Mouse (Mus musculus): Measurements from ENCODE around the gene Zfp202.

The Zfp202 gene

DNA sequence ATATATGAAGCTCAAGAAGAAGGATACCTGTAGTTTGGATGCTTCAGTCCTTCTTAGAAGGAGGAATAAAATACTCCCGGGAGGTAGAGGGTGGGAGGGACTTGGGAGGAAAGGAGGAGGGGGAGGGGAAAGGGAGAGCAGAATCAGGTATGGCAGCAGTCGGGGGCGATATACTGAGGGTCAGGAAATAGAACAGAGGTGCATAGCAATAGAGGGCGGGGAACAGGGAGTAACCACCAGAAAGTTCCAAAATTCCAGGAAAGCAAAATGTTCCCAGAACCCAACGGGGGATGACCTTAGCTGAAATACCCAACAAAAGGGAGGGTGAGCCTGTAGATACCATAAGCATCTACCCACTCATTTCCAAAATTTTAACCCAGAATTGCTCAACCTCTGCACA lies 48.2 kb downstream of the Zfp202 start:
- DNase-seq (ENCODE audit: low spot score): no peak

DNA sequence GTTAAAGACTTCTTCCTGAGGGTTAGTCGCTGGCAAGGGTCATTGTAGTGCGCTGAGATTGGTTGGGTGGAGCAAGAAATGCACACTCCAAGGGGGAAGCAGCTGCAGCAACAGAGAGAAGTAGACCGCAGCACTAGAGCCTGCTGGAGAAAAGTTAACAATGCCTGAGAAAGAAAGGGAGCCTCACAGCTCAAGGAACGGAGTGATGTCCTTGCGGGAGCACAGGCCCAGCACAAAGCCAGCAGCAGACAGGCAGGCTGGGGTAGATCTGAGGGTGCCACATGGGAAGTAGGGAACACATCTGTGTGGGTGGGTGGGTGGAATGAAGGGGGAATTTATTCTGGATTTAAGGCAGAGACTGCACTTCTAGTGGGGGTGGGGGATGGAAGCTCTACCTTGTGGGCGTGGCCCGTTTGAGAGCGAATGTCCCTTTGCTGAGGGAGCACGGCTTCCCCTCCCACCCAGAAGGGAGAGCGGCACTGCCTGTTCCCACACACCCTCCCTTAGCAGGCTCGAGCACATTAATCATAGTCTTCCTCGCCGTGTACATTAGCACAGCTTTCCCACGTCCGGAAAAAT lies 49.2 kb downstream of the Zfp202 start:
- peak; percentile 38 for DNase-seq (ENCODE audit: low spot score)

DNA sequence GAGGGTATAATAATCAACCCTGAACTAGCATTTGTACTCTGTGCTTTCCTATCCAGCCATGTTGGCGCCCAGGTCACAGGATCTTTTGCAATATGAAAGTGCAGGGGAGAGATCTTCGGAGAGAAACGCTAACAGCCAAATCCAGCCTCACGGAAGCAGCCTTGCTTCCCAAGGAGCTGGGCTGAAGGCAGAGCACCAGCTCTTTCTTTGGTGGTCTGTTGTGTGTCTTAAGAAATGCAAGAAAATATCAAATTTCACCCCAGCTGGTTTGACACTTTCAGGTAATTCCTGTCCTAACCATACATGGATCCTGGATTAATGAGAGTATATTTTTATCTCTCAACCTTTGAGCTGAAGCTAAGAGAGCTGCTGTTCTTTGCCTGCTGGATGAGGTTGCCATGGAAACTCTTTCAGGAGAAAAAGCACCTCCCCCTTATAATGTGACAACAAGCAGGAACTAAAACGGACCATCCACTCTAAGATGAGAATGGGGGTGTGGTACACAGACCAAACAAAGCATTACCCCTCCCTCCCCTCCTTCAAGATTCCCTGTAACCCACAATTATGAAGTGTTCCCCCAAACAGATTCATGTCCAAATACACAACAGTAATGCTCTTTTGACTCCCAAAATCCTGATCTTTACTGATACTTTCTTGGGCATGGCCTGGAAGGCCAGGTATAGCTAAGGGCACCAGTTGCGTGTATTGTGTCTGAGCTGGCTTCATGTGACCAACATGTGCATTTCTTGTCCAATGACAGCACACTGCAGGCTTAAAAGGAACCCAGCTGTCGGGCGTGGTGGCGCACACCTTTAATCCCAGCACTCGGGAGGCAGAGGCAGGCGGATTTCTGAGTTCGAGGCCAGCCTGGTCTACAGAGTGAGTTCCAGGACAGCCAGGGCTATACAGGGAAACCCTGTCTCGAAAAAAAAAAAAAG lies 50.1 kb downstream of the Zfp202 start:
- DNase-seq (ENCODE audit: low spot score): peak; percentile 6

DNA sequence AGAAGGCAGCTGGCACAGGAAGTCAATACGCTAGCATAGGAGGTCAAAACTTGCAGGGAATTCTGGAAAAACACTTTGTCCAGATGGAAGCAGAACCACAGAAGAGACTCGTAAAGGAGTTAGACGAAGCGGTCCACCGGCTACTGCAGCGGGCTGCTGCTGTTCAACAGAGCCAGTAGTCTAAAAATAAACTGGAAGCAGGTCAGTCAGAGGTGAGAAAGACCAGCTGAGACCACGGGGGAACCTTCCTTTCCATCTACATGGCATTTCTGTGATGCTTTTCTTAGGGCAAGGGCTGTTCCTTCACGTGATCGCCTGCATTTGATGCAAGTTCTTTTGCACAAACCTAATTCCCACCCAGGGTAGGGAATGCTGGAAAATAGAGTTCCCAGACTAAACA lies 53.4 kb downstream of the Zfp202 start:
- DNase-seq (ENCODE audit: low spot score): no peak

DNA sequence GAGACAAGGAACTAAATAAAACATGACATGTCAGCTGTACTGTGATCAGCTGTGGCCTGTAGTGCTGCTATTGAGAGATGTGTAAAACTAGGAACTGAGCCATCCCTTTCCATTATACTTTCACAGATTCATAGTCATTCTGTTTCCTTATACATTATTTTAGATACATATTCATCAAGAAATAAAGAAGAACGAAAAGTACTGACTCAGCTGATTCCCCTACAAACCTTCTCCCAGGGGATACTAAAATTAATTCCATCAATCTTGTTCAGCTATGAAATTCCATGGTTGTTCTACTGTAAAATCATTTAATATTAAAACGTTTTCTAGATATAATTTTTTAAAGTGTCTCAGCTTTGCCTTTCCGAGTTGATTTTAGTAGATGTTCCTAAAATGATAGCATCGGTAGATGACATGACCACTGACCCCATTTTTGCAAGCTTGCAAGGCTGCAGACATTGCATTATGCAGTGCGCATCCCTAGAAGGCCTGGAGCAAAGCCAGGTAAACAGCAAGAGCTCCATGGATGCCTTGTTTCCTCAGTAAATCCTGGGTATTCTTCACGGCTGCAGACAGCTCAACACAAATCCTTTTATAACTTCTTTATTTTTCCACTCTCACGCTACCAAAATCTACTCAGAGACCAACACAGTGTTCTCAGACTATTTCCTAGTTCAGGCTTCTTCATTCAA lies 54.0 kb downstream of the Zfp202 start:
- DNase-seq (ENCODE audit: low spot score): no peak

DNA sequence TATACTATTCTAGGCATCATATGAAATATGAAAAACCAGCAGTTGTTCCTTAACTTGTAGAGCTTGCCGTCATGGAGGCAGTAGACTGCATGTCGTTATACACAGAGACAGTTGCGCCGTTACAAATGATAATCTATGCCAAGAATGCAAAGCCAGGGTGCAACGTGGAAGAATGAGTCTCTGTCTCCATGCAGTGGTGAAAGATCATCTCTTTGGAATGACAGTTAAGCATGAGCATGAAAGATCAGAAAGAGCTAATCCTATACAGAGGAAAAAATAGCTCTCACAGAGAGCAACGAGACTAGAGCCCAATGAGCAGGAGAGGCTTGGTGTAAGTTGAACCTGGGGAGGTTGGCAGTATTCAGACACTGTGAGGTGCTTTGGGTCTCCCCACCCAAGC lies 54.6 kb downstream of the Zfp202 start:
- no peak for DNase-seq (ENCODE audit: low spot score)

DNA sequence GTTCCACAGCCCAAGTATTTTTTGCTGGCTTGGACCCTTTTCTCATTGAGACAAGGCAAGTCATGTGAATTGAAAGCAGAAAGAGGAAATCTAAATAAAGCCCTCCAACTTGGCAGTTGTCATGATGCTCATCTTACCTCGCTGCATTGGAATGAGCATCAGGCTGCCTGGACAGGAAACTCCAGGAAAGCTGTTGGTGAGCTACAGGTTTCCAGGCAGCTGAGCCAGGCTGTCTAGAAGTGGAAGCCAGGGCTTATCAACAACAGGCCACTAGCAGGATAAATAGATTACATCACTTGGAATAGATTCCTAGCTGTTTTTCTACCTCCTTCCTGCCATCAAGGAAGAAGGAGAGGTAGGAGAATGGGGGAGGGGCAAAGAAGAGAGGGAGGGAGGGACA lies 57.0 kb downstream of the Zfp202 start:
- no peak for DNase-seq (ENCODE audit: low spot score)

DNA sequence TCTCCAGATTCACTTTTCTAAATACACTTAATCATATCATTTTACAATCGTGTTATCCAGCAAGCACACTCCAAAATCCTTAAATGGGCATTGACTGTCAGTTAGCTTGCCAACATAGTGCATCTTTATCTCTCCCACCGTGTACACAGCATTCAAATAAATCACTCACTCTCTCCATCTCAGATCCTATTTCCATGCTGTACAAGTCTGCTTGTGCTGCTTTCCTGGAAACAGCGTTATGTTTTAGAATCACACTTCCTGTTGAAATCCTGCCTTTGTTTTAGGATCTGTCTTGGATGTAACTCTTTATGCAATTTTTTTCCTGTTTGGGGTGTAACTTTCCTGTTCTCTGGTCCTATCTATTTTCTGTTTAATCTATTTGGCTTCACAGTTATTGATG lies 60.3 kb downstream of the Zfp202 start:
- DNase-seq (ENCODE audit: low spot score): no peak
